Mouse (Mus musculus) cerebellum, postnatal 25 days (tissue): ENCODE measurements at regions not wholly inside any gene's neighbourhood (a gene's known extent, or its start where the extent isn't known, plus 50 kb on each side); places are given as distances from the start of the nearest gene placed in this dataset.

ENCODE experiments used
- DNase-seq, 2 experiments: peaks; one replicate each; pipeline ENCODE4 v3.0.0; 2021; ENCODE audit warnings: mixed read lengths in 2 of 2

GRCm38 (mm10) chr12:107658821-107659220, 170.4 kb downstream of the 3110018I06Rik start:
- DNase-seq, result no peak

DNA sequence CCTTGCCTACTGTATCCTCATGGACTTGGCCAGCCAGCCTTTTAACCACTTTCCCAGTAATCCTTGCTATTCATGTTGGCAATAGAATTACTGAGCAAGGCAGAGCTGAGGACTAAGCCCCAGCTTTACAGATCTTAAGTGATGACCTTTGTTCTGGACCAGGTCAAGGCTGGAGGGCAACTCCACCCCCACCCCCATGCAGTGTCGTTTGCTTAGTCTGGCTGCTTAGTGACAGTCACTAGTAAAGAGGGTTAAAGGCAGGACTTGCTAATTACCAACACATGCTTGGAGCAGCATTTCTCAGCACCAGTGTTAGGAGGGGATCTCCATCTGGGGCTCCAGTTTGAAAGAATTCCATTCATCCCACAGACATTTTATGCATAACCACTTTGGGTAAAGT, 174.2 kb downstream of the 3110018I06Rik start:
- DNase-seq, result no peak

GRCm38 (mm10) chr12:107667836-107668235, 179.4 kb downstream of the 3110018I06Rik start:
- no peak for DNase-seq

DNA sequence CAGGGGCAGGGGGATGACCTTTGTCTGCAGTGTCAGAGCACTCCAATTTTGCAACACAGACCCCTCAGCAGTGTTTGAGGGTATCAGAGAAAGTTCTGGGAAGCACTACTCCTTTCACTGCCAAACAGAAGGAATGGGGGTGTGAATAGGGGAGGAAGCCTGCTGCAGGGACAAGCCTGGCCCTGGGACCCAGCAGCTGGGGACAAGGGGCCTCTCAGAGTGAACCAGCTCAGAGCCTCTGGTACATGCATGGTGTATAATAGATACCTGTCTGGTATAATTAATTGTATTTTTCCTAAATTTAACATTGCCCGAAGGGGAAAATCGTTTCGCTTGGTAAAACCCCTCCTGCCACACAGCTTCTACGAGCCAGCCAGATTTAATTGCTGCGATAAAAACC, 180.6 kb downstream of the 3110018I06Rik start:
- no peak for DNase-seq

DNA sequence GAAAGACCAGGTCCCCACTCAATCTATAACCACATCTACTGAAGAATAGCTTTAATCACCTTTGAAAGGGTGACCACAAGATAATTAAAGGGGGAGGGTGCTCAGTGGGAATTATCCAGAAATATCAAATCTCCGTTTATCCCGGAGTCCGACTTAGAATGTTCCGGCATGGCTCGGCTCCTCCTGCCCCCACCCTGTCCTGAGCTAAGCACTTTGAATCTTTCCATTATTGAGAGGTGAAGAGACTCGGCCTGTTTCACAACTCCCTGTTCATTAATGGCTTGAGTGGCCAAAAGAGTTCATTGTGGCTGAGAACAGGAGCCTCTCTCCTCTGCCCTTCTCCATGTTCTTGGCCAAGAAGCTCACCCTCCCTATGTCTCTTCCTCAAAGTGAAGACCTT, 181.0 kb downstream of the 3110018I06Rik start:
- DNase-seq, result no peak

GRCm38 (mm10) chr12:107669910-107670309, 181.5 kb downstream of the 3110018I06Rik start:
- DNase-seq, result peak; percentile 29 to 50

GRCm38 (mm10) chr12:107677076-107677475, 188.6 kb downstream of the 3110018I06Rik start:
- no peak for DNase-seq

DNA sequence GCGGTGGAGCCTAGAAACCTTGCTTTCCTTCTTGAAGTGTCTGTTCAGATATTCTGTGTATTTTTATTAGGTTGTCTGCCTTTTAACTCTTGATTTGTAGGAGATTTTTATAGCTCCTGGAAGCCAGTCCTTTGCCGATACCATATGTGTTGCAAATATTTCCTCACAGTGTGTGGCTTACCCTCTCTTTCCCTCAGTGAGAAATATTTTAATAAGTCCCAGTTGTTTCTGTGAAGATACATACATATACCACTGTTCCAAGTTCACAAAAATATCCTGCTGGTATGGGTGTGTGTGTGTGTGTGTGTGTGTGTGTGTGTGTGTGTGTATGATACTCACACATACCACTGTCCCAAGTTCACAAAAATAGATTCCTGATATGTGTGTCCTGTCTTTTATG, 199.0 kb downstream of the 3110018I06Rik start:
- DNase-seq, result no peak

GRCm38 (mm10) chr12:107689418-107689817, 201.0 kb downstream of the 3110018I06Rik start:
- no peak for DNase-seq

- DNase-seq, result peak; percentile 27 to 40
Observed at GRCm38 (mm10) chr12:107690061-107690460, 201.6 kb downstream of the 3110018I06Rik start.

DNA sequence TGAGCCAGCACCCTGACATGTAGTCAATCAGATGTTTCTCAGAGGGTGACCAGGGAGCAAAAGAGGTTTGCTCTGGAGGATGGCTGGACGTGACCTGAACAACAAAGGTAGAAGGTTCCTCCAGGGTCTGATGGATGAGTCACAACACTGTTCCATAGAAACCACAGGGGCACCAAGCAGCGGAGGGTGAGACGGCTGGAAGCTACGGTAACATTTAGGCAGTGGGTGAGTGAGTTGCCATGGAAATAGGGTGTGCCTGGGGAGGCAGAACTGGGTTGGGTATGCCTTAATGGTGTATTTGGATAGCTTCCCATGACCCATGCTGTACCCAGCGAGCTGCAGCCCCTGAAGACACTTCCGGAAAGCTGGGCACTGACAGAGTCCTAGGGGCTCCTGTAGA, 205.3 kb downstream of the 3110018I06Rik start:
- no peak for DNase-seq

- DNase-seq, result no peak
Observed at GRCm38 (mm10) chr12:107695014-107695413, 206.6 kb downstream of the 3110018I06Rik start.

- DNase-seq, result no peak
Observed at GRCm38 (mm10) chr12:107695438-107696267, 207.2 kb downstream of the 3110018I06Rik start.

- DNase-seq, result no peak
Observed at GRCm38 (mm10) chr12:107700317-107700716, 211.9 kb downstream of the 3110018I06Rik start.

GRCm38 (mm10) chr12:107700868-107701597, 212.6 kb downstream of the 3110018I06Rik start:
- DNase-seq, result peak; percentile 17 to 29

GRCm38 (mm10) chr12:107708812-107709211, 220.4 kb downstream of the 3110018I06Rik start:
- no peak for DNase-seq

GRCm38 (mm10) chr12:107711017-107711416, 222.6 kb downstream of the 3110018I06Rik start:
- no peak for DNase-seq

- no peak for DNase-seq
Observed at GRCm38 (mm10) chr12:107711675-107712074, 223.2 kb downstream of the 3110018I06Rik start.

- no peak for DNase-seq
Observed at GRCm38 (mm10) chr12:107713191-107713590, 224.8 kb downstream of the 3110018I06Rik start.

DNA sequence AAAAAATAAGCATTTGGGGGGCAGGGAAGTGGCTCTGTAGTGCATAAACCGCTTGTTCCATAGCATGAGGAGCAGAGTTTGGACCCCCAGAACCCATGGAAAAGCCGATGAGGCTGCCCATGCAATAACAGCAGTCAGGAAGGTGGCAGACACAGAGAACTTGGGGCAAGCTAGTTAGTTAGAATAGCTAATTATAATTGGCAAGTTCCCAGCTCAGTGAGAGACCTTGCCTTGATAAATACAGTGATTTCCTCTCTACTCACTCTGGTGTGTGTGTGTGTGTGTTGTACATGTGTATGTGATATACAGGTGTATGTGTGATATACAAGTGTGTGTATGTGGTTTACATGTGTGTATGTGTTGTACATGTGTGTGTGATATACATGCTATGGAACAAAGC, 226.4 kb downstream of the 3110018I06Rik start:
- DNase-seq, result no peak

- DNase-seq, result peak in 1 of 2 experiments; percentile 52
Observed at GRCm38 (mm10) chr12:107715871-107716270, 227.4 kb downstream of the 3110018I06Rik start.

- no peak for DNase-seq
Observed at GRCm38 (mm10) chr12:107720941-107721340, 232.5 kb downstream of the 3110018I06Rik start.

DNA sequence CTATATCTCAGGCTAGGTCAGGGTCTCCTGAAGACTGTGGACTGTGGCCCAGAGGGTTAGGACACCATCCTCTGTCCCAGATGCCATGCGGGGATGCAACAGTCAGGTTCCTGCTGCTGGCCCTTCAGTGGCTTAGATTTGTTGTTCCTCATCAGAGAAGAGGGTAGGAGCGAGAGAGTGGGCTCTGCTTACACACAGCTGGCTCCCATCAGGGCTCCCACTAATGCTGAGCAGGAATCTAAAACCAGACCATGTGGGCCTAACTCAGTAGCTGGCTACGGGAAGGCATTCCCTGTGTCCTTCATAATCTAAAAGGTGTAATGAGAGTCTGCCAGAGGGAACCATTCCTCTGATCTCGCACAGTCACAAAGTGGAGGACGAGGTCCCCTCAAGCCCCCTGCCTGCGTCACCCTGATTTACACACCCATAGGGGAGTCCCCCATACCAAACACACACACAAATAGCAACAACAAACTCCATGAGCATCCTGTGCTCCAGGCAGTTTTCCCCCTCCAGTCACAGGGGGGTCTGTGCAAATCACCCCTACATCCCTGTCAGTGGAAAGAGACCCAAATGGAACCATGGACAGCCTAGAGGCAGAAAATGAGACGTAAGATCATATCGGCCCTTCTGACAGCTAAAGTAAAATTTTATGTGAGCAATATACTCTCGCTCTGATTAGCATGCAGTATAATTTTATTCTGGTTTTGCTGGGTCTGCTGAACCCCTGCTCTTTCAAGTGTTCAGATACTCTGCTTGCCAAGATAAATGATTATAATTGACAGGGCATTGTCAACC, 234.8 kb downstream of the 3110018I06Rik start:
- DNase-seq, result no peak
